Mouse (Mus musculus): Measurements from ENCODE around the gene Vdac1.

The Vdac1 gene

GRCm38 (mm10) chr11:52360471-52361277 is at the start of gene Vdac1:
Vdac1 (plus strand) TSS chr11:52360860.
- peak; percentile 92 for DNase-seq (ENCODE audit: low read depth, low spot score)

GRCm38 (mm10) chr11:52314102-52314793 is 46.4 kb upstream of the Vdac1 start:
- DNase-seq (ENCODE audit: low read depth, low spot score) = peak; percentile 21

DNA sequence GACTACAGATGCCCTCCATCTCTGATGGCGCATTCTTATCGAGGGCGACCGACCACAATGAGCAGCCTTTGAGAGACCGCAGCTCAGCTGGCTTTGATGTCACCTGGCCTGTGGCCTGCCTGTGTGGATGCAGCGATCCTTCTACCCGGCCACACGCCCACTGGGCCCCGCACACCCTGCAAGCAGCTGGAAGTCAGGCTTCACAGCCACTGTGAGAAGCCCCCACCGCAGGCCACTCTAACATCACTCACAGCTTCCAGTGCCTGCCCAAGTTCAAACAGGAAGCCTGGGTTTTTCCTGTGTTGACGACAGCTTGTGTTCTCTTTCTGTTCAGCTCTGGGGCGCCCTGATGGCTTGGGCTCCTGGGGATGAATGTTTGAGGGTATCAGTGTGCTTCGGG is 42.2 kb upstream of the Vdac1 start:
- DNase-seq (ENCODE audit: low read depth, low spot score) = no peak

GRCm38 (mm10) chr11:52319664-52320063 is 41.0 kb upstream of the Vdac1 start:
- no peak for DNase-seq (ENCODE audit: low read depth, low spot score)

- no peak for DNase-seq (ENCODE audit: low read depth, low spot score)
Measured at GRCm38 (mm10) chr11:52320529-52320928, 40.1 kb upstream of the Vdac1 start.

DNA sequence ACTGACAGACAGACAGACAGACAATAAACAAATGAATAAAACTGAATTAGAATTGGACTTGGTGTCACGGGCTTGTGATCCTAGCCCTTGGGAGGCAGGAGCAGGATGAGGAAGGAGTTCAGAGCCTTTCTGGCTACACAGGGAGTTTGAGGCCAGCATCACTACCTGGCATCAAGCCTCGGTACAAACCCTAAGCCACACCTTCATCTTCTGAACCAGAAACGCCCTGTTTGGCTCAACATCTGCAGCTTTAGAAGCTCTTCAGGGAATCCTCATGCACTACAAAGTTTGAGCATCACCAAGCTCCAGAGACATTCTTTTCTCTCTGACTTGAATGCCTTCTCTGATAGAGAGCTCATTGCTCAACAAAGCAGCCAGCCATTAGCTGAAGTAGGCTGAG is 39.1 kb upstream of the Vdac1 start:
- DNase-seq (ENCODE audit: low read depth, low spot score) = no peak

GRCm38 (mm10) chr11:52324442-52325367 is 36.0 kb upstream of the Vdac1 start:
- no peak for DNase-seq (ENCODE audit: low read depth, low spot score)

- no peak for DNase-seq (ENCODE audit: low read depth, low spot score)
Measured at GRCm38 (mm10) chr11:52327313-52327712, 33.3 kb upstream of the Vdac1 start.

- DNase-seq (ENCODE audit: low read depth, low spot score) = no peak
Measured at GRCm38 (mm10) chr11:52332421-52333118, 28.1 kb upstream of the Vdac1 start.

GRCm38 (mm10) chr11:52333616-52334015 is 27.0 kb upstream of the Vdac1 start:
- DNase-seq (ENCODE audit: low read depth, low spot score) = peak; percentile 75

DNA sequence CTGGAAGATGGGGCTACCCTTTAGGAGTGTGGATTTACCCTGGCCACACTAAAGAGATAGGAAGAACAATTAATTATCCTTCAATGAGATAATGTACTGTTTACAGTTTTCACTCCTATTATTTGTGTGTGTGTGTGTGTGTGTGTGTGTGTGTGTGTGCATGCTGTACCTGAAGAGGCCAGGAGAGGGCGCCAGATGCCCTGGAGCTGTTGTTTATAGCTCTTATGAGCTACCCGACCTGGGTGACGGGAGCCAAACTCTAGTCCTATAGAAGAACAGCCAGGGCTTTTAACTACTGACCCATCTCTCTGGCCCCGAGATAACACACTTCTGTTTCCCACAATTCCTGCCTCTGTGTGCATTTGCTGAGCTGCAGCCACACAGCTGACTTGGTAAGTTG is 25.4 kb upstream of the Vdac1 start:
- no peak for DNase-seq (ENCODE audit: low read depth, low spot score)

DNA sequence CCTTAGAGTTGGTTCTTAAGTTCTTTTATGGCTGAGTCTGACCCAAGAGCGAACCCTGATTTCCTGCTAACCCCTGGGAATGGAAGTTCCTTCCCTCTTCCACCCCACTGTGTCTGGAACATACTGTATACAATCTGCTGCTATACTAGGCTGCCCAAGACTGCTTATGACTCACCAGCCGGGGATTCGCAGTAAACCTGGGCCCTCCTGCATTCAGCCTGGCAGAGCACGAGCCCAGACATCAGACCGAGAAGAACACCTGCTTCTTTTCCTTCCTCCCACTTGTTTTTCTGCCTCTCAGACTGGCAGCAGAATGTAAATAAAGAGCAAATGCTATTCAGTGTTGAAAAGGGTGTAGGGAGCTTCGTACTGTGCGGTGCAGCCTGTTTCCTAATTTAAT is 24.7 kb upstream of the Vdac1 start:
- no peak for DNase-seq (ENCODE audit: low read depth, low spot score)

GRCm38 (mm10) chr11:52337651-52338295 is 22.9 kb upstream of the Vdac1 start:
- DNase-seq (ENCODE audit: low read depth, low spot score) = no peak

DNA sequence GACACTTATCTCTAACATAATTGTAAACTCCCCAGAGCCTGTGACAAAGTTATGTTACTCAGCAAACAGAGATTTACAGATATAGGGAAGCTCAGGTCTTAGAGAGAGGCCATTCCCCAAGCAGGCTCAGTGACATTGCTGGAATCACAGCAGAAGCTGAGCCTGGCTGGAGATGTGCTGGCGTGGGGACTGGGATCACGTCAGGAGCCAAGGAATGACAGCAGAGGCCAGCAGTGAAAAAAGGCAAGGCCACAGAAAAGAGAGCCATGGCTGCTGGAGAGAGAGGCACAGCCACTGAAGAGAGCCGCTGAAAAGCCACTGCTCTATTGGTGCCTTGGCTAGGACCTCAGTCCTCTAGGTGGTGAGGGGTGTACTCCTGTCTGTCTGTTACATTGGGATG is 22.3 kb upstream of the Vdac1 start:
- no peak for DNase-seq (ENCODE audit: low read depth, low spot score)

- DNase-seq (ENCODE audit: low read depth, low spot score) = no peak
Measured at GRCm38 (mm10) chr11:52339098-52339497, 21.6 kb upstream of the Vdac1 start.

DNA sequence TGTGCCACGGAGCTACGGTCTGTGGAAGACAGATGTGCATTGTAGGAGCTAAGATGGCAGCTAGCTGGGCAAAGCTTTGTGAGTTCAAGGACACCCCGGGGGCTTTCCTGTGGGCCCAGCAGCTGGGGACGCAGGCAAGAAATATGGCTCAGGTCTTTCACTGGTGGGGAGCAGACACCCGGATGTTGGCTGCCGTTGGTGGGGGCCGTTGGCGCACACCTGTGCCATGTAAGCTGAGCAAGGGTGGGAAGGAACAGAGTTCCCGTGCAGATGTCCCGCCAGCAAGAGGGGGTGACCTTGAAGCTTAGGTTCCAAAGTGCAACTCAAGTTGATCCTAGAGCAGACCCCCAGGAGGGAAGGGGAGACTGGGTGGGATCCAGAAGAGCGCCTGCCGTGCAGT is 21.1 kb upstream of the Vdac1 start:
- DNase-seq (ENCODE audit: low read depth, low spot score) = no peak

DNA sequence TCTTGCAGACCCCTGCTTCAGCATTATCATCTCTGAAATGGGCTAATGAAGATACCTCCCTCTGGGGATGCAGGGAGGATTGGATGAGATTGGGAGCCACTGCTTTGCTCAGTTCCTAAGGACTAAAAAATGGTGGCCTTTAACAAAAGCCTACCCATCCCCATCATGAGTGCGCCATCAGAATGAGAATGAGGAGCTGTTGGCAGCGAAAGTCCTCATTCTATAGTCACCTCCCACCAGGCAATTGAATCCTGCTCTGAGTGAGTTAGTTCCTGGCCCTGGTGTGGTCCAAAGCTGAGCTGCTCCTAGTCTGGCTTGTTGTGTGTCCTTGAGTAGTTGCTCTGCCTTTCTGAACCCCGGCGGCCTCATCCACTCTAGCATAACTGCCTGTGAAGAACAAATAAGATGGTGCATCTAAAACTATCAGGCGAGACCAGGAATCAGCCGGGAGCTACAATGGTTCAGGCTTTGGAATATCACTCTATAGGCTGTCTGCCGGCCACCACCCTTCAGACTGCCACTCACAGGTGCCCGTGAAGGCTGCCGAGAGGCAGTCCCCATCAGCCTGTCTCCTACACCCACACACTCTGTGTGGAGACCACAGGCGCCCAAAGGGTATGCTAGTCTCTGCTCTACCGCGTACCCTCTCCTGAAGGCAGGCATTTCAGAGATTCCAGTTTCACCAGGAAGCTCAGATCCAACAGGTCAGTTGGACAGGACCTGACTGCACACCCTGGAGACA is 20.4 kb upstream of the Vdac1 start:
- DNase-seq (ENCODE audit: low read depth, low spot score) = no peak

- DNase-seq (ENCODE audit: low read depth, low spot score) = no peak
Measured at GRCm38 (mm10) chr11:52341001-52341400, 19.7 kb upstream of the Vdac1 start.

- no peak for DNase-seq (ENCODE audit: low read depth, low spot score)
Measured at GRCm38 (mm10) chr11:52341476-52341875, 19.2 kb upstream of the Vdac1 start.

DNA sequence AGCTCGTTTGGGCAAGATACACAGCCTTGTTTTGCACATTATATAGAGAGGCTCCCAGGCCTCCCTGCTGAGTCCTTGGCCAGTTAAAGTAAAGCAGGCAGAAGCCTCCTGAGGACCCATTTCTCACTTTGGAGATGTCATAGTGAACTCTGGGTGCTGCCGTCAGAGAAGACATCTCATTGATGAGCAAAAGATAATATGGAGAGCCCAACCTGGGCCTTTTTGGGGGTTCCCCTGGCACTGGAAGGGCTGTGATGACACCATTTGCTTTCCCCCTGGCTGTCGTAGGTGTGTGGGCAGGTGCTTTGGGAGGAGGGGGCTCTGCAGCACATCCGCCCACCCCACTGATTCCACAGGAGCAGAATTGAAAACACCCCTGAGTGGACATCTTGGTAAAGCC is 18.4 kb upstream of the Vdac1 start:
- DNase-seq (ENCODE audit: low read depth, low spot score) = no peak

Data from skeletal muscle tissue, adult 2 months (tissue).